Comparison of ENCODE assay signal across 1 mouse cellular context in genomic region chr4:119460728-119461141, GRCm38 (mm10).
A peak's percentile ranks its signal among the peaks of the same experiment; 100 is the strongest.
TF ChIP-seq lines count a peak whose summit lies in the region.

No protein-coding gene starts in this region.

TF ChIP-seq in CH12.LX, 34 proteins besides CTCF, POLR2A, EP300 and RAD21 (continued from another document):
- TF ChIP-seq NELFE (IDR thresholded peaks at IDR 0.05; ENCODE audit: low read depth, low read length) (peak; percentile 46; the same call in 1 of the 2 replicates), PAX5 (IDR thresholded peaks at IDR 0.05; ENCODE audit: low read length) (no peak), MXI1 (IDR thresholded peaks at IDR 0.05; ENCODE audit: low read depth, low read length) (peak; percentile 95), HCFC1 (IDR thresholded peaks at IDR 0.05; ENCODE audit: low read depth, low read length) (no peak), ZKSCAN1 (IDR thresholded peaks at IDR 0.05; ENCODE audit: borderline replicate concordance, low read depth, low read length) (no peak), TCF12 (IDR thresholded peaks at IDR 0.05; ENCODE audit: low read depth, low read length) (no peak), CHD1 (IDR thresholded peaks at IDR 0.05; ENCODE audit: low read depth, low read length) (no peak), MAX (IDR thresholded peaks at IDR 0.05; ENCODE audit: low read length) (peak; percentile 82), NRF1 (IDR thresholded peaks at IDR 0.05; ENCODE audit: low read depth, low read length) (no peak), ELF1 (IDR thresholded peaks at IDR 0.05; ENCODE audit: low read depth, low read length) (0 out of 2 replicates have a peak, but pooled peaks have one; percentile 54), USF2 (conservative IDR thresholded peaks at IDR 0.05; ENCODE audit: low read depth, low read length) (0 out of 2 replicates have a peak, but pooled peaks have one; percentile 20)
